Mouse (Mus musculus) cerebellum, adult 8-10 months (tissue): ENCODE measurements around the gene Arpc5.
"Not testable (repeated sequence)": the region's sequence is repeated elsewhere in the genome, so short reads cannot be mapped to it uniquely, and the experiment has no call there.

Experiments
- DNase-seq: peaks from one replicate; pipeline ENCODE4 v3.0.0; 2022

The Arpc5 gene

DNA sequence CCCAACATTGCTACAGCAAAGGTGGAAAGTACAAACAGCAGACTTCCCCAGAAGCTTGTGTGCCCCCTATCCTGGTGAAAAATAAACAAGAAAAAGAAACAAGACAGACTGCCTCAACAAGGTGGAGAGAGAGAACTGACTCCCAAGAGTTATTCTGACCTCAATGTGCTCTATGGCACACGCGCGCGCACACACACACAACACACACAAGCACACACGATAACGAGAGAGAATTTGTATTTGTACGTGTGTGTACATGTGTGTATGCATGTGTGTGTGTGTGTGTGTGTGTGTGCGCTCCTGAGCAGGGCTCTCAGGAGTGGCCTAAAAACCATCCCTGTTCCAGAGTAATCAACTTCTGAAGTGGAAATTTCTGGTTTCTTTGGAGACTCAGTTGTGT is 18.3 kb downstream of the Arpc5 start:
- no peak for DNase-seq

DNA sequence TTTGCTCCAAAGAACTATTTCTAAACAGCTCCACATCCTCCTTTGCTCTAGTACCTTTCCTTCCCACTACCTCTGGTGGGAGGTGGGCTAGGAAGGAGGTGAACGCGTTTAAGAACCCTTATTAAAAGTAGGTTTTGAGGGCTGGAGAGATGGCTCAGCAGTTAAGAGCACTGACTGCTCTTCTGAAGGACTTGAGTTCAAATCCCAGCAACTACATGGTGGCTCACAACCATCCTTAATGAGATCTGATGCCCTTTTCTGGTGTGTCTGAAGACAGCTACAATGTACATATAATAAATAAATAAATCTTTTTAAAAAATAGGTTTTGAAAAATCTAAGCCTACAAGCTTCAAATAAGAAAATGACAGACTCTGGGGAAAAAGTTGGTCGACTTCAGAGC is 19.1 kb downstream of the Arpc5 start:
- not testable (repeated sequence) for DNase-seq

GRCm38 (mm10) chr1:152786953-152787352 is 20.6 kb downstream of the Arpc5 start:
- no peak for DNase-seq

DNA sequence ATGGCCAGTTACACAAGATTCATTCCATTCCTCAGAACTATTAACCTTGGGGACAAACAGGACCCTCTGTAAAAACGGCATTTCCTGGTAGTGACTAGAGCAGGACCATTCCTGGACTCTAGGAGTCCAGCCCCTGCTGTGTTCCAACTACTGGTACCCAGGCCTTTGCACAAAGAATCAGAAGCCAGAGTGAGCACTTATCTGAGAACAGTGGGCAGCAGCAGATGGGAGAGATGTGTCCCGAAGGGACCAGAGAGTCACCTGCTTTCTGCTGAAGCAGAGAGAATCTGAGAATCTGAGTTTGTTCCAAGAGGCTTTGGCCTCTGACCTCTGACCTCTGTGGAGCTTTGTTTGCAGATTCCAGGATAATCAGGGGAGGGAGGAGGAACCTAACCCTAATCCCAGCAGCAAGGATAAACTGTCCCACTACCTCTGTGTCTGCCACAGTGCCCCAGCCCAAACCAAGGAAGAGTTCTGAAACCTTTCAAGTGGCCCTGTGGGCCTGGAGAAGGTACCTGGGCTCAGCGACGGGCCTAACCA is 21.8 kb downstream of the Arpc5 start:
- no peak for DNase-seq

- no peak for DNase-seq
These were observed 23.9 kb downstream of the Arpc5 start for GRCm38 (mm10) chr1:152790254-152790653.

DNA sequence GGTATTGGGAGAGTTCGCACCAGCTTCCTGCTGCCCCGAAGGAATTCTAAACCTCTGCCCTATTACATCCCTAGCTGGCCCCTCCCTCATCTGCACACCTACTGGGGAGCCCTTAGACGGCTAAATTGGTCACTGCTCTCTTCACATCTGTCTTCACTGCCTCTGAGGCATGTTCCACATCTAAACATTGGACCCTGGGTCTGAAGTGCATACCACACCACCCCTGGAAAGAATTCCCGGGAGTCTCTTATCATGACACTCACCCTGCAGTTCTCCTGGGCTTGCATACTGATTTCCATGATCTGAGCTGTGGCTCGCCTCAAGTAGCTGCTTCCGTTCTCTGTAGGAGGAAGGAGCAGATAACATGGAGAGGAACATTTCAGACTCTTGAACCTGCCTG is 24.5 kb downstream of the Arpc5 start:
- no peak for DNase-seq

- no peak for DNase-seq
These were observed 24.9 kb downstream of the Arpc5 start for GRCm38 (mm10) chr1:152791269-152791668.

GRCm38 (mm10) chr1:152792736-152793494 is 26.6 kb downstream of the Arpc5 start:
- DNase-seq = no peak

GRCm38 (mm10) chr1:152793495-152794130 is 27.3 kb downstream of the Arpc5 start:
- no peak for DNase-seq

GRCm38 (mm10) chr1:152795688-152796255 is 29.4 kb downstream of the Arpc5 start:
- no peak for DNase-seq

- no peak for DNase-seq
These were observed 30.4 kb downstream of the Arpc5 start for GRCm38 (mm10) chr1:152796683-152797263.

GRCm38 (mm10) chr1:152798125-152798524 is 31.8 kb downstream of the Arpc5 start:
- no peak for DNase-seq

GRCm38 (mm10) chr1:152799897-152800296 is 33.6 kb downstream of the Arpc5 start, which contains the start of gene Ncf2:
Gene Ncf2 (plus strand): TSS chr1:152800194.
- DNase-seq = no peak

DNA sequence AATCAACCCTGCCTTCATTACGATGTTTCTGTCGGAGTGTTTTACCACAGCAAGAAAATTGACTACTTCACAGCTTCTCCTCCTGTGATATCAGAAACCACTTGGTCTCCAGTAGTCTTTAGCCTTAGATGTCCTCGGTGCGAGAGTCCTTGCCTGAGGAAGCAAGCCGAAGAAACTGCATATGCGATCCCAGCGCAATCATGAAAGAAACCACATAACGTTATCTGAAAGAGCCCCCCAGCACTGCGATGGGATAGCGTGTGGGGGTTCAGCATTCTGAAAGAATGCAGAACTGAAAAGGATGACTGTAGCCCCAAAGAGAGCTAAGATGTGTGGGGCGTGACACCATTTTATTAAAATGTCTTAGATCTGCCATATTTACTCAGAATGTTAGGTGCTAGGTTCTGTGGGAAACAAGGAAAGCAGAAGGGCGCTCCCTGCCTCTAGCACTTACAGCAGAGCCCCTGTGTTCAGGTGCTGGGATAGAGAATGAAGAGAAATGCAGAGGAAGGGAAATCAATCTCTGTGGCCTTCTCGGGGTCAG is 34.4 kb downstream of the Arpc5 start:
- DNase-seq = no peak

DNA sequence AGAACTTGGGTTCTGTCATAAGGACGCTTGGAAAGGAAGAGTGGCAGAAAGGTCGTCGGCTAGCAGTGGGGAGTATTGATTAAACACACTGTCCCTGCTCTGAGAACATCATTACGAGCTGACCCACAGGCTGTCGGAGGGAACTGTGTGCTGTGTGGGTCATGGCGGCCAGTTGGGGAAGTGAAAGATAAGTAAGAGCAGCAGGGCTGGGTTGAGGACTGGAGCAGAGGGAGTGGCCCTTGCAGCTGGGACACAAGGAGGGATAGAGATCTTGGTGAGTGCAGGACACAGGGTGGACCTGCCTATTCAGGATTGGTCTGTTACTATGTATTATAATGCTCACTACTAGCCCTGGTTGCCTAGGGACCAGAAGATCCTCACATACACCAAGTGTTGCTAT is 38.6 kb downstream of the Arpc5 start:
- DNase-seq = no peak

DNA sequence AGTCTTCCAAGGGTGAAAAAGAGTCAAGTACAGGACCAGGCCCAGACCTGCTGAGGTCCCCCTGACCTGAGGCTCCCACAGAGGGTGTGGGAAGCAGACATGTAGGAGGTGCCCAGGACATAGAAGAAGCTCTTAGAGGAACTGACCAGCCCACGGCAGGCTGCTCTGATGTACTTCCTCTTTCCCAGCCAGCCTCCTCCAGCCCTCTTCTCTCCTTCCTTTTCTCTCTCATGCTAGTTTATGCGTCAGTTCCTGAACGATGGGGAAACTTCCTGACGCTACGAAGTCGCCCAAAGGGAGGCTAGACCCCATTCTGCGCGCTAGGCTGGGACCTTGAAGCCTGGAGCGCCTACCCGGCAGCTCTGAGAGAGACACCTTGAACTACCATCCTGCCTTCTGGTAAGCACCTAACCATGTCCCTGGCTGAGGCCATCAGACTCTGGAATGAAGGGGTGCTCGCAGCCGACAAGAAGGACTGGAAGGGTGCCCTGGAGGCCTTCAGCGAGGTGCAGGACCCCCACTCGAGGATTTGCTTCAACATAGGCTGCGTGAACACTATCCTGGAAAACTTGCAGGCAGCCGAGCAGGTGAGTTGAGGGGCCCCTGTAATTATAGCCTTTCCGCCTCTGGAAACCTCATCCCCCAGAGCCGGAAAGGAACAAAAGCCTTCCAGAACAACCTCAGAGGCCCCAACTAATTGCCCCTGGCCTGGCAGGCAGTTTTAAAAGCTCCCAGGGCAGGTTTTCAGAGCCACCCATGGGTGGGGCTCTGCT is 41.5 kb downstream of the Arpc5 start:
- no peak for DNase-seq

- no peak for DNase-seq
These were observed 42.0 kb downstream of the Arpc5 start for GRCm38 (mm10) chr1:152808392-152808680.

- DNase-seq = no peak
These were observed 43.4 kb downstream of the Arpc5 start for GRCm38 (mm10) chr1:152809541-152810252.

DNA sequence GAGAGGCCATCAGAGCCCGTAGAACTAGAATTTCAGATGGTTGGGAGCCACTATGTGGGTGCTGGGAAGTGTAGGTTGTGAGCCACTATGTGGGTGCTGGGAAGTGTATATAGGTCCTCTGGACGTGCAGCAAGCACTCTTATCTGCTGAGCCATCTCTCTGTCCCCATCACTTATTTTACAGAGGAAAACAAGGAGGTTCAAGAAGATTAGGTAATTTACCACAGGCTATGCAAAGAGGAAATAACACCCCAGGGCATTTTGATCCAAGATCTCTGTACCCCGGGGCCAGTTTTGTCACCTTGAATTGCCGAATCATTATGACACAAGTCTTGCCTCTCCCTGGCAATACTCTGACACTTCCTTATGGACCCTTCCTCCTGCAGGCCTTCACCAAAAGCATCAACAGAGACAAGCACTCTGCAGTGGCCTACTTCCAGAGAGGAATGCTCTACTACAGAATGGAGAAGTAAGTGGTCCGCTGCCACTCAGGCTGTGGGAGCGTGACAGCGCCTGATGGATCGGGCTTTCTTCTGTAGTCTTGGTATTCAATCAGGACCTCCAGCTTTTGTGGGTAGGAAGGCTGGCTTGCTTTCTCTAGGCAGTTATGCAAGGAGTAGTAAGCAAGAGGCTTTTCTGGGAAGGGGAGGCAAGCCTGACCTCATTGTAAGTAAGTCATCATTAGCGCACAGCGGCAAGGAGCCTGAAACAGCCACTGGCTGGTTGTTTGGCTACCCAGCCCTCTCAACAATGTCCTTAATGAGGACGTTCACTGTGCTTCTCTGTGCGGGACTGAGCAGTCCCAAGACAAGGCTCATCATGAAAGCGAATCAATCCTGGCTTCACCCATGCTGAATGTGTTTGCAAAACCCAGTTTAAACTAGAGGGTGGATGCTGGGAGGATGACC is 44.4 kb downstream of the Arpc5 start:
- DNase-seq = no peak

DNA sequence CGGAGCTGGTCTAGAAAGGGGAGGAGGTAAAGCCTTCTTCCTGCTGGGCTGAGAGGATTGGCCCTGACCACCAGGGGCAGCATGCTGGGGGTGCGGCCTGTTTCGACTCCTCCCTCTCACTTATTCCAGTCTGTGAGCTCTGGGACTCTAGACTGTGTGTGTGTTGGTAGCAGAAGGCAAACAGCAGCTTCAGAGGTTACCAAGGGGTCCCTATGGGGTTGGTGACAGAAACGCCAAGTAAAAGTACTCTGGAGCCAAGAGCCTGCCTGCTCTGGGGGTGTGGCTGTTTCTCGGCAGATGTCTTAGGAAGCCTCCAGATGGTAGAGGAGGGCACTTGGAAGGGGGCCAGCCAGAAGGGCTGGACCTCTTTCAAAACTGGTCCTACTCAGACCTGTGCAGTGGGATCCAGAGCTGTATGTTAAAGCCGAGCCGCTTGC is 48.9 kb downstream of the Arpc5 start:
- DNase-seq = no peak
